Mouse (Mus musculus) olfactory bulb, adult 2 months (tissue): Measurements from ENCODE around the gene Asb10. TPM values are rescaled to one million over a fixed set of nuclear protein-coding genes. Genes with fewer than 3 reads are reported as not detected.

Source experiments
- H3K27ac ChIP-seq: fragments of 200-500 bp; 2 replicates; pipeline ENCODE4 v1.5.1; 2012; ENCODE audit warnings: low read depth, low read length; ENCODE audit not compliant: insufficient read depth
- H3K4me1 ChIP-seq: fragments of 200-500 bp; 2 replicates; pipeline ENCODE4 v1.6.1; 2012; ENCODE audit warnings: low read length; ENCODE audit not compliant: control insufficient read depth, insufficient read depth
- H3K4me3 ChIP-seq: fragments of 200-500 bp; 2 replicates; pipeline ENCODE4 v1.5.1; 2012; ENCODE audit warnings: mild to moderate bottlenecking, low read depth, low read length, moderate library complexity; ENCODE audit not compliant: insufficient read depth
- CTCF ChIP-seq: fragments of 200-500 bp; IDR thresholded peaks from 2 replicates; pipeline ENCODE4 v1.5.1; 2012; ENCODE audit warnings: low read depth, mild to moderate bottlenecking, low read length, moderate library complexity; ENCODE audit not compliant: insufficient read depth
- POLR2A ChIP-seq: fragments of 200-500 bp; IDR thresholded peaks from 2 replicates; pipeline ENCODE4 v1.6.1; 2012; ENCODE audit warnings: mild to moderate bottlenecking, low read depth, low read length, moderate library complexity; ENCODE audit not compliant: insufficient read depth
- WGBS: fragments of 180-500 bp; shearing (Covaris S2); methylation state at CpG from one replicate; pipeline ENCODE4 v1.1.7; 2018; 5-methylcytosine and 5-hydroxymethylcytosine counted together
- polyA plus RNA-seq: library from polyadenylated mRNA; stranded (reverse); fragments of >200 nt; gene quantifications from 2 replicates; pipeline ENCODE4 v1.2.4, GENCODE M21; 2012; ENCODE audit warnings: low replicate concordance; ENCODE audit not compliant: missing spikeins, insufficient read depth, insufficient read length

The Asb10 gene
- polyA plus RNA-seq, 1 experiment, result not detected

DNA sequence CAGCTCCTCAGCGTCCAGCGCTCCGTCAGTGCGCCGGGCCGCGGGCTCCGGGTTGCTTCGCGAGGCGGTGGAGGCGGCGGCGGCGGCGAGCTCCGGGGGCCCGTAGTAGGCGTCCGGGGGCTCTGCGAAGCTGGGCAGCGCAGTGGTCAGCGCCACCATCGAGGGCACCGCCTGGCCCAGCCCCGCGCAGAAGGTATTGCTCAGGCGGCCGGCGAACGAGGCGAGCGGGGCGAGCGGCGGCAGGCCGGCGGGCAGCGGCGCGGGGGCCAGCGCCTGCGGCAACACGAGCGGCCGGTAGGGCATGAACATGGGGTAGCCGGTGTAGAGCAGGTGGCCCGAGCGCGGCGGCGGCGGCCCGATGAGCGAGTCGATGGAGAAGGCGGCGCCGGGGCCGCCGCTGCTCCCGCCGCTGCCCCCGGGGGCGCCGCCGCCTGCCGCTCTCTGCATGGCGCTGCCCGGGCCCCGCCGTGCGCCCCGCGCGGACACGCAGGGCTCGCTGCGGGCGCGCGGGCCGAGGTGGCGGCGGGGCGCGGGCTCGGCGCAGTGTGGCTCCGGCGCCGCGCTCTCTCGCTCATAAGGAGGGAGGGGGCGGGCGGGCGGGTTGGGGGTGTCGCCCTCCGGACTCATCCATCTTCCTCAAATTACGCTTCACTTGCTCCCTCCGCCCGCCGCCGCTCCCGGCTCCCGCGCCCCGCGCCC lies 14.4 kb downstream of the Asb10 start:
- H3K4me1 ChIP-seq, result peaks cover 13% of the 10 kb centered on the region
- H3K27ac ChIP-seq, result no peak overlapping the region
- peak overlapping the region; percentile 39 for H3K4me3 ChIP-seq
- TF ChIP-seq POLR2A (no peak), CTCF (no peak)
- 2% methylated on average over 109 of the region's 109 CpGs for WGBS

DNA sequence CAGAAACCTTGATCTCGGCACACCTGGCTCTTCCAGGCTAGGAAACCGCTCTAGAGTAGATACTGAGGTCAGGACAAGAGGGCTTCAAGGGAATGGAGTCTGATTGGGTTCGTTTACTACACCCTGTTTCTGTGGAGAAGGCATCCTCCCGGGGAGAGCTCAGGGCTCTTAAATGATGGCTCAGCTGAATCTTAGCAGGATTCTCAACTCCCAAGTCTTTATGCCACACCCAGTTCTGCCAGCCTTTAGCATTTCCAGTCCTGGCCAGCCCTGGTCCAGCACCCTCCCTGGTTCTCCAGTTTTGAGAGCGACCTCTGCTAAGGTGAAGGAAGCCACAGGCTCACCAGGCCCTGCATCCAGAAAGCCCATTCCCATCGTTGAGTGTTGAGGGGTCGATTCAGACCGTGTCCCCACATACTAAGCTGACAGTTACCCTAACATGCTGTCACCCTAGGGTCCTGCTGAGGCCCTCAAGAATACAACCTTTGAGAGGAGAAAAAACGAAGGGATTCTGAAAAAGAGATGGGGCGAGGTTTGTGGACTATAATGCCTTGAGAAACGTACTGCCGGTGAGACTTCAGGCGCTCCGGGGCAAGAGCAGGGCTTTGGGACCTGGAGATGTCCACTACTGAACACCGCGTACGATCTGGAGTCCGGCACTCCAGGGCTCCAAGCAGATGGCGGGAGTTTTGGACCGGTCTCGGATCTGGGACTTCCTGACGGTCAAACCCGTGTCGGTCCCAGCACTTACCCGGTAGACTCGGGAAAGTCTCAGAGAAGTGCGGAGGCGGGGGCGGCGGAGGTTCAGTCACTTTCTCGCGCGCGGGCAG lies 15.2 kb downstream of the Asb10 start:
- TF ChIP-seq CTCF, result no peak
- no peak overlapping the region; the same call in 1 of the 2 replicates for H3K4me3 ChIP-seq
- WGBS, result 7% methylated on average over 34 of the region's 34 CpGs

DNA sequence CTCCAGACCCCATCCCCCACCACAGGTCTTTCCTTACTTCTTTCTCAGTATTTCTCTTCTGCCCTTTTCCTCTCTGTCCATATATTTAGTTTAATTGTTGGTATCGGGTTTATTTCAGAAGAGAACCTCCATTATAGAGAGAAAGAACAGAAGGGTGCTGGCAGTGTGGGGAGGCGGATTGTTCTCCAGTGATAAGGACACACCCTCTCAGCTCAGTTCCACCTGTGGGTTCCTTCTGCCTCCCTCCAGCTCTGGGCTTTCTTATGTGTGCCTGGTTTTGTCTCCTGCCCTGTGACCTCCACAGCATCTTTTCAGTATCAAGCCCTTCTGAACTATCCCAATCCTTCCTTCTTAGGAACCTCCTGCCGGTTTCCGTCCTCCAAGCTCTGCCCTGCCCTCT lies 16.3 kb downstream of the Asb10 start:
- WGBS, result 21% methylated on average over 4 of the region's 4 CpGs
- Histone ChIP-seq H3K27ac (no peak overlapping the region), H3K4me3 (no peak overlapping the region), H3K4me1 (peaks cover 11% of the 10 kb centered on the region)
- TF ChIP-seq CTCF (no peak), POLR2A (no peak)

More for the DNA sequence above, 15.2 kb downstream of the Asb10 start:
- Histone ChIP-seq H3K4me1 (peaks cover 13% of the 10 kb centered on the region), H3K27ac (no peak overlapping the region)

DNA sequence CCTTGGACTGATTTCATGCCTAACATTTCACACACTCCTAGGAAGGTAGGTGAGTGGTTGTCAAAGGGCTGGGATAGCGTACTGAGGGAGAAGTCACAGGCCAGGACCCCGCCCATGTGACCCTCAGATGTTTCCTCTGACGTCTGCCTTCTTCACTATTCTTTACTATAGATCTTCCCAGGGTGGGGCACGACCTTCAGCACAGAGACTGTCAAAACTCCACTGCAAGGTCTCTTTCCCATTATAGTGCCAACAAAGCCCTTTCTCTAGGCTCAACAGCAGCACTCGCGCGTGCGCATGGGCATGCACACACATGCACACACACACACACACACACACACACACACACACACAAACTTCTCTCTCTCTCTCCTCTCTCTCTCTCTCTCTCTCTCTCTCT lies 17.0 kb downstream of the Asb10 start:
- no peak overlapping the region for H3K27ac ChIP-seq
- 65% methylated on average over 8 of the region's 8 CpGs for WGBS
- TF ChIP-seq CTCF (no peak), POLR2A (no peak)
- H3K4me3 ChIP-seq, result no peak overlapping the region
- H3K4me1 ChIP-seq, result peaks cover 11% of the 10 kb centered on the region

DNA sequence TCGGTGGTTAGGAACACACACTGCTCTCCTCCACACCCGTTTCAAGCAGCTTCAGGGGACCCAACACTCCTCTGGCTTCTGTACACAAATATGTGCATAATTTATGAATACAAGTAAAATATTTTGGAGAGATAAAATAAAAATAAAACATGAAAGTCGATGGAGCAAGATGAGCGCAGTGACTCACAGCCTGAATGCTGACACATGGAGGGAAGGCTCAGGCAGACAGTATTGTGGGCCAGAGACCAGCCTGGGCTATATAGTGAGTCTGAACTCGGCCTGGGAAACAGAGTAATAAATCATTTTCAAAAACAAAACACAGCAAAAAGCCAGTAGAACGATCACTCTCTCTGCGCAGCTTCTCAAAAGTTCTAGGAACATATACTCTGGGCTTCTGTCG lies 19.4 kb downstream of the Asb10 start:
- 76% methylated on average over 8 of the region's 8 CpGs for WGBS
- H3K4me1 ChIP-seq, result peaks cover 6% of the 10 kb centered on the region
- TF ChIP-seq POLR2A (no peak), CTCF (no peak)
- H3K4me3 ChIP-seq, result no peak overlapping the region
- no peak overlapping the region for H3K27ac ChIP-seq

DNA sequence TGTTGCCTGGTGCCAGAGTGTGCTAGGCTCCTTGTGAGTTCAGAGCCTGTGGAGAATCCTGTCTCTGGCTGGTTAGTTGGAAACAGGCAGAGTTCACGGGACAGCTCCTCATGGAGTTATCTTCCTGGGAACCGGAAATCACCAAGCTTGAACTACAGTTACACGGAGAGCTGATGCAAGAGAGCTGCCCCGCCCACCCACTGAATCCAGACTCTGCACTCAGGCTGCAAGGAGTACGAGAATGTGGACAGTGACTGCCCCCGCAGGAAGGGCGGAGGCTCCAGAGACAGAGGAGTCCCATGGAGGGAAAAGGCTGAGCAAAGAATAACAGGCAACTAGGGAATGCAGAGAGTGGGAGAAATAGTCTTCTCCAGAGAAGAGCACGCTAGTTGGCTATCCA lies 28.5 kb downstream of the Asb10 start:
- Histone ChIP-seq H3K4me3 (no peak overlapping the region), H3K27ac (no peak overlapping the region), H3K4me1 (no peaks in the 10 kb centered on the region)
- TF ChIP-seq POLR2A (no peak), CTCF (no peak)
- WGBS, result 66% methylated on average over 8 of the region's 8 CpGs

DNA sequence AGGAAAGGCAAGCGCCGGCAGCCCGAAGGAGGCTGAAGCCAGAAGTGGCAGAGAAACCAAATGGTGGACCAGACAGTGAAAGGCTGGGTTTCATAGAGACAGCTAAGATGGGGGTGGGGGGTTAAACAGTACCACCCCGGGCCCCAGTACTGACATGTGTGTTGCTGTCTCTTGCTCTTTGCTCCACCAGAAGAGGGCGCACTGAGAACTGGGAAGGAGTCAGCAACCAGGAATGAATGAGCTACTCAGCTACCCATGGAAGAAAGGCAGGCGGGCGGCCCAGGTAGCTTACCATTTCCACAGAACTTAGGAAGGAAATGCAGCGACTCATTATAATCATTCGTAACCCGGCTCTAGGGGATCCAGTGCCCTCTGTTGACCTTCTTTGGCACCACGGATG lies 30.1 kb downstream of the Asb10 start:
- Histone ChIP-seq H3K4me3 (no peak overlapping the region), H3K27ac (no peak overlapping the region), H3K4me1 (no peaks in the 10 kb centered on the region)
- 53% methylated on average over 11 of the region's 11 CpGs for WGBS
- no peak for TF ChIP-seq POLR2A
- TF ChIP-seq CTCF, result no peak

DNA sequence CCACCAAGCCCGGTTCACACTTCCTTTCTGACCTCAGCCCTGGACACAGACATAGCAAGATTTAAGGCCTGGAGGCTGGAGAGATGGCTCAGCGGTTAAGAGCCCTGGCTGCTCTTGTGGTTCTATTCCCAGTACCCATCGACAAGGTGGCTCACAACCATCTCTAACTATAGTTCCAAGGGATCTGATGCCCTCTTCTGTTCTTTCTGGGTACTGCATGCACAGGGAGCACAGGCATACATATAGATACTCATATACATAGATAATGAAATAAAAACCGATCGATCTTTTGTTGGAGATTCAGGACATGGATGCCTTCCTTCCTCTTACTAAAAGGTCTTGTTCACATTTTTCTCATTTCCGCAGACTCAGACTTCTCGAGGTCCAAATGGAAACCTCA lies 32.4 kb downstream of the Asb10 start:
- 95% methylated on average over 7 of the region's 7 CpGs for WGBS
- Histone ChIP-seq H3K4me3 (no peak overlapping the region), H3K4me1 (no peaks in the 10 kb centered on the region), H3K27ac (no peak overlapping the region)
- no peak for TF ChIP-seq CTCF
- TF ChIP-seq POLR2A, result no peak

DNA sequence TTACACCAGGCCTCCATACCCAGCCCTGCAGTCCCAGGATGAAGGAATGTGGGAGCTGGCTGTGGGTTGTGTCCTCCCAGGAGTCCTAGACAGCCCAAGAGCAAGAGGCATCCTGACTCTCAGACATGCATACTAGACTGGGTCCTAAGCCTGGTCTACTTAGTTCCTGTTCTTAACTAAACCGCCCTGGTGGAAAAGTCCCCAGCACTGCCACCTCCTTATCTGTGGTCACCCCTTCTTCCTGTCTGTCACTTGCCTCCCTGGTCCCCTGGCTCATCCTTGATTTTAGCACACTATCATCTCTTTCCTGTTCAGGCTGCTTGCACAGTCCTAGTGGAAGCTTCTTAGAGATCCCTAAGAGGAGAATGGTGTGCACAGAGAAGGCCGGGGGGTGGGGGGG lies 35.3 kb downstream of the Asb10 start:
- no peak overlapping the region for H3K27ac ChIP-seq
- H3K4me1 ChIP-seq, result no peaks in the 10 kb centered on the region
- WGBS, result 39% methylated on average over 2 of the region's 2 CpGs
- no peak overlapping the region for H3K4me3 ChIP-seq
- TF ChIP-seq POLR2A (no peak), CTCF (no peak)
